Mouse (Mus musculus) forebrain, embryonic 15.5 days (tissue): ENCODE results near the gene Rasgrf1. TPM values are rescaled to one million over a fixed set of nuclear protein-coding genes. Genes with fewer than 3 reads are reported as not detected.
A peak's percentile ranks its signal among the peaks of the same experiment; 100 is the strongest.
"Not testable (repeated sequence)": the region's sequence is repeated elsewhere in the genome, so short reads cannot be mapped to it uniquely, and the experiment has no call there.

Experiments
- ATAC-seq: fragments of 200-750 bp; cut with Nextera tagmentation; replicated peaks from 2 replicates; pipeline ENCODE4 v1.8.0; 2017; ENCODE audit warnings: mild to moderate bottlenecking, moderate TSS enrichment, moderate library complexity
- H3K27ac ChIP-seq: fragments of 300-500 bp; sonication (generic); replicated peaks from 2 replicates; pipeline ENCODE4 v1.5.1; 2015; ENCODE audit warnings: mild to moderate bottlenecking, inconsistent platforms
- H3K27me3 ChIP-seq: fragments of 300-500 bp; sonication (generic); 2 replicates; pipeline ENCODE4 v1.6.1; 2015; ENCODE audit warnings: inconsistent platforms
- H3K36me3 ChIP-seq: fragments of 300-500 bp; sonication (generic); 2 replicates; pipeline ENCODE4 v1.6.1; 2015; ENCODE audit warnings: mild to moderate bottlenecking, inconsistent platforms
- H3K4me1 ChIP-seq: fragments of 300-500 bp; sonication (generic); 2 replicates; pipeline ENCODE4 v1.6.1; 2015; ENCODE audit warnings: inconsistent platforms
- H3K4me2 ChIP-seq: fragments of 300-500 bp; sonication (generic); replicated peaks from 2 replicates; pipeline ENCODE4 v1.6.1; 2015; ENCODE audit warnings: mild to moderate bottlenecking, inconsistent platforms
- H3K4me3 ChIP-seq: fragments of 300-500 bp; sonication (generic); 2 replicates; pipeline ENCODE4 v1.5.1; 2015; ENCODE audit warnings: mild to moderate bottlenecking, inconsistent platforms
- H3K9ac ChIP-seq: fragments of 300-500 bp; sonication (generic); replicated peaks from 2 replicates; pipeline ENCODE4 v1.6.1; 2015; ENCODE audit warnings: mild to moderate bottlenecking, inconsistent platforms
- H3K9me3 ChIP-seq: fragments of 300-500 bp; sonication (generic); 2 replicates; pipeline ENCODE4 v1.6.1; 2016; ENCODE audit warnings: inconsistent platforms
- WGBS: fragments of 180-500 bp; shearing (Covaris S2); methylation state at CpG from one replicate; pipeline ENCODE4 v1.1.7; 2015; ENCODE audit warnings: mixed read lengths; 5-methylcytosine and 5-hydroxymethylcytosine counted together
- polyA plus RNA-seq: library from polyadenylated mRNA; unstranded; fragments of >200 nt; fragmentation: Nextera tagmentation; extraction: Ambion mirVana; gene quantifications from 2 replicates; pipeline ENCODE4 v1.2.1, GENCODE M21; 2015

The Rasgrf1 gene
- polyA plus RNA-seq, 1 experiment from 2014 or later: 6.1 TPM

- H3K27ac ChIP-seq: no peak overlapping the region
- H3K27me3 ChIP-seq: no peaks in the 10 kb centered on the region; the same call in 1 of the 2 replicates
- H3K36me3 ChIP-seq: no peaks in the 10 kb centered on the region
- peak overlapping the region; percentile 34 for H3K4me3 ChIP-seq
- peaks cover 10% of the 10 kb centered on the region for H3K4me1 ChIP-seq
- no peaks in the 10 kb centered on the region for H3K9me3 ChIP-seq
- peak overlapping the region; percentile 48 for H3K4me2 ChIP-seq
- peak; percentile 73 for ATAC-seq
- under 1% methylated on average over 36 of the region's 37 CpGs for WGBS
- H3K9ac ChIP-seq: peak overlapping the region; percentile 19; the same call in 1 of the 2 replicates
Observed at GRCm38 (mm10) chr9:90054371-90055145, 144.8 kb downstream of the Rasgrf1 start.

GRCm38 (mm10) chr9:90055409-90055808 is 145.7 kb downstream of the Rasgrf1 start:
- no peak overlapping the region for H3K4me3 ChIP-seq
- 60% methylated on average over 5 of the region's 5 CpGs for WGBS
- no peak overlapping the region for H3K4me2 ChIP-seq
- no peak overlapping the region for H3K9ac ChIP-seq
- H3K4me1 ChIP-seq: peaks cover 10% of the 10 kb centered on the region
- no peaks in the 10 kb centered on the region for H3K36me3 ChIP-seq
- H3K9me3 ChIP-seq: no peaks in the 10 kb centered on the region
- no peak for ATAC-seq
- no peak overlapping the region for H3K27ac ChIP-seq
- H3K27me3 ChIP-seq: no peaks in the 10 kb centered on the region; the same call in 1 of the 2 replicates

- Histone ChIP-seq H3K9me3 (no peaks in the 10 kb centered on the region), H3K27ac (no peak overlapping the region), H3K4me2 (no peak overlapping the region), H3K9ac (no peak overlapping the region), H3K27me3 (no peaks in the 10 kb centered on the region; the same call in 1 of the 2 replicates), H3K4me3 (no peak overlapping the region), H3K36me3 (no peaks in the 10 kb centered on the region), H3K4me1 (peaks cover 10% of the 10 kb centered on the region)
- ATAC-seq: no peak
- WGBS: 82% methylated on average over 3 of the region's 3 CpGs
Observed at GRCm38 (mm10) chr9:90055911-90056310, 146.2 kb downstream of the Rasgrf1 start.

- ATAC-seq: no peak
- Histone ChIP-seq H3K9ac (no peak overlapping the region), H3K4me1 (peaks cover 10% of the 10 kb centered on the region), H3K9me3 (no peaks in the 10 kb centered on the region), H3K4me3 (no peak overlapping the region), H3K36me3 (no peaks in the 10 kb centered on the region), H3K27me3 (no peaks in the 10 kb centered on the region; the same call in 1 of the 2 replicates), H3K27ac (no peak overlapping the region), H3K4me2 (no peak overlapping the region)
- 87% methylated on average over 2 of the region's 2 CpGs for WGBS
Observed at GRCm38 (mm10) chr9:90056716-90057115, 147.0 kb downstream of the Rasgrf1 start.

- no peak overlapping the region for H3K27ac ChIP-seq
- H3K4me1 ChIP-seq: peaks cover 1% of the 10 kb centered on the region
- H3K9me3 ChIP-seq: no peaks in the 10 kb centered on the region
- H3K36me3 ChIP-seq: no peaks in the 10 kb centered on the region
- H3K4me3 ChIP-seq: no peak overlapping the region
- H3K27me3 ChIP-seq: no peaks in the 10 kb centered on the region
- H3K9ac ChIP-seq: no peak overlapping the region
- 92% methylated on average over 9 of the region's 9 CpGs for WGBS
- H3K4me2 ChIP-seq: no peak overlapping the region
- ATAC-seq: no peak
Observed at GRCm38 (mm10) chr9:90059828-90060573, 150.3 kb downstream of the Rasgrf1 start.

- no peaks in the 10 kb centered on the region for H3K9me3 ChIP-seq
Observed at GRCm38 (mm10) chr9:90060574-90060875, 150.8 kb downstream of the Rasgrf1 start.

GRCm38 (mm10) chr9:90060932-90061331 is 151.2 kb downstream of the Rasgrf1 start:
- ATAC-seq, H3K27me3 ChIP-seq, H3K36me3 ChIP-seq, H3K4me1 ChIP-seq, H3K9ac ChIP-seq, H3K9me3 ChIP-seq, H3K4me3 ChIP-seq, H3K4me2 ChIP-seq, H3K27ac ChIP-seq: not testable (repeated sequence)
- WGBS: 86% methylated on average over 5 of the region's 5 CpGs

More at GRCm38 (mm10) chr9:90060574-90060875, 150.8 kb downstream of the Rasgrf1 start:
- Histone ChIP-seq H3K27me3 (no peaks in the 10 kb centered on the region), H3K4me1 (no peaks in the 10 kb centered on the region), H3K36me3 (no peaks in the 10 kb centered on the region), H3K9ac (no peak overlapping the region), H3K27ac (no peak overlapping the region), H3K4me2 (no peak overlapping the region), H3K4me3 (no peak overlapping the region)
- ATAC-seq: no peak
- WGBS: 72% methylated on average over 2 of the region's 2 CpGs

- H3K4me2 ChIP-seq: no peak overlapping the region
- H3K27me3 ChIP-seq: no peaks in the 10 kb centered on the region
- no peaks in the 10 kb centered on the region for H3K4me1 ChIP-seq
- H3K27ac ChIP-seq: no peak overlapping the region
- WGBS: 88% methylated on average over 2 of the region's 2 CpGs
- no peaks in the 10 kb centered on the region for H3K9me3 ChIP-seq
- no peak overlapping the region for H3K9ac ChIP-seq
- H3K36me3 ChIP-seq: no peaks in the 10 kb centered on the region
- ATAC-seq: no peak
- H3K4me3 ChIP-seq: no peak overlapping the region
Observed at GRCm38 (mm10) chr9:90067341-90067740, 157.6 kb downstream of the Rasgrf1 start.

GRCm38 (mm10) chr9:90068786-90069185 is 159.1 kb downstream of the Rasgrf1 start:
- no peak overlapping the region for H3K27ac ChIP-seq
- no peak overlapping the region for H3K4me3 ChIP-seq
- H3K36me3 ChIP-seq: no peaks in the 10 kb centered on the region
- no peak overlapping the region for H3K9ac ChIP-seq
- no peaks in the 10 kb centered on the region for H3K9me3 ChIP-seq
- no peaks in the 10 kb centered on the region for H3K27me3 ChIP-seq
- no peak overlapping the region for H3K4me2 ChIP-seq
- 86% methylated on average over 6 of the region's 6 CpGs for WGBS
- ATAC-seq: no peak
- no peaks in the 10 kb centered on the region for H3K4me1 ChIP-seq

GRCm38 (mm10) chr9:90069485-90069884 is 159.8 kb downstream of the Rasgrf1 start:
- WGBS: 84% methylated on average over 7 of the region's 7 CpGs
- no peaks in the 10 kb centered on the region for H3K36me3 ChIP-seq
- no peaks in the 10 kb centered on the region for H3K4me1 ChIP-seq
- H3K4me3 ChIP-seq: no peak overlapping the region
- no peaks in the 10 kb centered on the region for H3K9me3 ChIP-seq
- H3K9ac ChIP-seq: no peak overlapping the region
- no peak overlapping the region for H3K4me2 ChIP-seq
- no peak for ATAC-seq
- H3K27ac ChIP-seq: no peak overlapping the region
- no peaks in the 10 kb centered on the region for H3K27me3 ChIP-seq

GRCm38 (mm10) chr9:90070174-90070573 is 160.5 kb downstream of the Rasgrf1 start:
- Histone ChIP-seq H3K4me3 (no peak overlapping the region), H3K4me2 (no peak overlapping the region), H3K27me3 (no peaks in the 10 kb centered on the region), H3K27ac (no peak overlapping the region), H3K4me1 (no peaks in the 10 kb centered on the region), H3K9me3 (no peaks in the 10 kb centered on the region), H3K9ac (no peak overlapping the region), H3K36me3 (no peaks in the 10 kb centered on the region)
- no peak for ATAC-seq
- WGBS: 86% methylated on average over 7 of the region's 7 CpGs

GRCm38 (mm10) chr9:90075336-90075735 is 165.6 kb downstream of the Rasgrf1 start:
- Histone ChIP-seq H3K9ac (no peak overlapping the region), H3K27me3 (no peaks in the 10 kb centered on the region), H3K4me3 (no peak overlapping the region), H3K9me3 (no peaks in the 10 kb centered on the region), H3K4me2 (no peak overlapping the region), H3K27ac (no peak overlapping the region), H3K36me3 (no peaks in the 10 kb centered on the region), H3K4me1 (no peaks in the 10 kb centered on the region)
- no peak for ATAC-seq
- 86% methylated on average over 4 of the region's 4 CpGs for WGBS
